Mouse (Mus musculus) heart, adult 11 months (tissue): ENCODE data around the gene Nrros.
"Not testable (repeated sequence)": the region's sequence is repeated elsewhere in the genome, so short reads cannot be mapped to it uniquely, and the experiment has no call there.

Experiments used
- DNase-seq: peaks from one replicate; pipeline ENCODE4 v3.0.0; 2022

Gene Nrros

DNA sequence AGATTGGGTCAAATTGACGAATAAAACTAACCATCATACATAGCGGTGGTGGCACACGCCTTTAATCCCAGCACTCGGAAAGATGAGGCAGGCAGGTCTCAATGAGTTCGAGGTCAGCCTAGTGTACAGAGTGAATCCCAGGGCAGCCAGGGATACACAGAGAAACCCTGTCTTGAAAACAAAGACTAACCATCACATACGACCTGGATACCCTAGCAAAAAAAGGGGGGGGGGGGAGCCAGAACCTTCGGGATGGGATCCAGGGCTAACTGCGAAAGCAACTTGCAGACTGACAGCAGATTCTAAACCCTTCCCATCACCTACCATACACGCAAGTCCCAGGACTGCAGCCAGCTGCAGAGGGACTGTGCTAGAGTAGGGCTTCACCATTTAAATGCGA is 51.0 kb downstream of the Nrros start:
- DNase-seq = peak; percentile 86

DNA sequence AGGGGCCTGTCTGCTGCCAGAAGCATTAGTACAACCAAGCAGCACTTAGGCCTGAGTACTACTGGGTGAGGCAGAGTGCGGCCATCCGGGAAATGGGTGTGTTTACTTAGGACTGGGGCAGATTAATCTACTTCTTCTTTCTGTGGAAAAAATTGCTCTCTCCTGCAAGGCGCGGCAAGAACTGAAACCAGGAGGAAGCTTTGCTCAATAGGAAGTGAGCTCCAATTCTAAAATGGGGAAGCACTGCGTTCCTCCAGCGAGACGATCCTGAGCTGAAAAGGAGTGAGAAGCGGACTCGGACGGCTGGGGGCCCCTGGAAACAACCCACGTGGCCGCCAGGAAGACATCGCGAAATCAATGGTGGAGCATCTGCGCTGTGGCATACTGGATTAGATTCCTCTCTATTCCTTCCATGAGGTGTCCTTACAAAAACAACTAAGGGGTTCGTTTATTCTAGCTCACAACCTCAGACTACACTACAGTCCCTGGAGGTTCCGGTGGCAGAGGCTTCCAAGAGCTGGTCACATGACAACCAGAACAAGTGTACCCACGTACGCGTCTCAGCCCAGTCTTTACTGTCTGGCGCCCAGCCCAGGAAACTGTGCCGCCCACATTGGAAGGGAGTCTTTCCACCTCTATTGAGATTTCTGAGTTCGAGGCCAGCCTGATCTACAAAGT is 51.7 kb downstream of the Nrros start:
- DNase-seq = peak; percentile 98

DNA sequence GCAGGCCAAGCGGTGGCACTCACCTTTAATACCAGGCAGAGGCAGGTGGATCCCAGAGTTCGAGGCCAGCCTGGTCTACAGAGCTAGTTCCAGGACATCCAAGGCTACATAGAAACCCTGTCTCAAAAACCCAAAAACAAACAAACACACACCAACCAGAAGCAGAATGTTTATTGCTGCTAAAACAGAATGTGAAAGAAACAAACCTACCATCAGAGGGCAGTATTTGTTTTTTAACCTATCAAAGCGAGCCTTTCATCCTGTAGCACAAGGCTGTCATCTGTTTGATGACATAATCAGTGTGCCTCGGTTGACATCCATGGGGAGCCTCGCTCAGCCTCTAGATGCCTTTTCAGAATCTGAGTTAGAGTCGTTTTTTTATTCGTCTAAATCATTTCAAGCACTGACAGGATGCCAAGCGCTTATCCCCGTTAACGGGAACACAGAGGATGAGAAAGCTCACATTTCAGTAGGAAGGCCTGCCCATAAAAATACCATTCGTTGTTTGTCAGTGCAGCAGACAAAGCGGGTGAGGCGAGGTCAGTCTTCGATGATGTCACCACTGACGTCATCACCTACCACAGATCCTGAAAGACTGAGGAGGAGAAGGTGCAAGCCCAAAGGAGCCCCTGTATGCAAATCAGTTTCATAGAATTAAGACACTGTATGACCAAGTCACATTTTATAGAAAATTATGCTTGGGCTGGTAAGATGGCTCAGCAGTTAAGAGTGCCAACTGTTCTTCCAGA is 54.3 kb downstream of the Nrros start:
- DNase-seq = peak; percentile 76

DNA sequence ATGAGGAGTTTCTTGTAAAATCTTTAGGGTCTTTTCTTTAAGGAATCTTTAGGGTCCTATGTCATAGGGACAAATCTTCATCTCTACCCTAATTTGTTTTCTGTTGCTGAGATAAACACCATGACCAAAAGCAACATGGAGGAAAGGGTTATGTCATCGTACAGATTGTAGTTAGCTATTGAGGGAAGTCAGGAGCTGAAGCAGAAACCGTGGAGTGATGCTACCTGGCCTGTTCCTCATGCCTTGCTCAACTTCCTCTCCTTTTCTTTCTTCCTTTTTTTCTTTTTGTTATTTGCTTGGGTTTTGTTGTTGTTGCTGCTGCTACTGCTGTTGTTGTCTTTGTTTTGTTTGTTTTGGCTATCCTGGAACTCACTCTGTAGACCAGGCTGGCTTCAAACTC is 56.8 kb downstream of the Nrros start:
- no peak for DNase-seq

DNA sequence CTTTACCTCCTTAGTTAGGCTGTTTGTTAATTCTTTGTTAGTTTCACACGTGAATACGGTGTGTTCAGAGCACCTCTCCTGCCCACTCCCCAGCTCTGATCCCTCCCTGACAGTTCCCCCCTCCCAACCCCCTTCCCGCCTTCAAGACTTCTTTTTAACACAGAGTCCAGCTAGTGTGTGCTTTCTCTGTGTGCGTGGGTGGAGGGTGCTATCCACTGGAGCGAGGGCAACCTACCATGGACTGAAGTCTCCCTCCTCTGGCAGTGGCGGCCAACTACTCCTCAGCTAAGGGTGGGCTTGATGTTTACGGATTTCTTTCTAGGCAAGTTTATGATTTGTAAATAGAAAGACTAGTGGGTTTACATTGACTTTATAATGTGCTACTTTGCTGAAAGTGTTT is 57.2 kb downstream of the Nrros start:
- DNase-seq = no peak

DNA sequence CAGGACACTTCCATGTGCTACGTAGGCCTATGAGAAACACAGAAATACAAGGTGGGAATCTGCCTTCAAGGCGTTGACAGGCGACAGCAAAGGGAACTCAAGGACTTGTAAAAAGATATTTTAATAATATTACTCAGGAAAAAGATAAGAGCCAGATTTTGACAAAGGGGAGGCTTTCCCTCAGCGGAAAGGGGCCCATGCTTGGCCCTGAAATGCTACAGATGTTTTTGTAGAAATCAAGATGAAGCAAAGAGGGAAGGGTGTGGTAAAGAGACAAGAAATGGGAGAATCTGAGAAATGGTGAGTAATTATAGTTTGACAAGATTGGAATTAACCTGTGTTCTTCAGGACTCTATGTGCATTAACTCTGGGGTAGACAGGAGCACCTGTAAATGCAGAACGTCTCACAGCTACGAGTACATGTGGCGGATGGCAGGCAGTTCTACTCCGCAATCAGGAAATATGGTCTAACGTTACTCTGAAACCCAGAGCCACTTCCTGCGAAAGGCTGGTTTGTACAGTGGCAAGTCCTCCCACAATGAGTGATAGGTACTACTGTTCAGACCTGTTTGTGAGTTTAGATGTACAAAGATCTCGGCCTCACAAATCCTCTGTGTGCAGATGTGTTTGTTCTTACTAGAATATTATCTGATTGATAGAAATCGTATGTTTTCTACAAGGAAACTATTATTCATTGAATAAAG is 57.9 kb downstream of the Nrros start:
- no peak for DNase-seq

DNA sequence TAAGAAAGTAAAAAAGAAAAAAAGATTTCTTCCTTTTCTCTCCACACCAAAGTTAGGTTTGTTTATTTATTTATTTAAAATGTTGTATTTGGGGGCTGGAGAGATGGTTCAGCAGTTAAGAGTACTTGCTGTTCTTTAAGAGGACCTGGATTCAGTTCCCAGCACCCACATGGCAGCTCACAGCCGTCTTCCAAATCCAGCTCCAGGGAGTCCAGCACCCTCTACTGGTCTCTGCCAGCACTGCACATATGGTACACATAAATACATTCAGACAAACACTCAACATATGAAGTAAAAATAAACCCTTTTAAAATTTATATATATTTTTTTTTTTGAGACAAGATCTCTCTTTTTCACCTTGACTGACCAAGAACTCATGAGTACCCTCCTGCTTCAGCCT is 59.7 kb downstream of the Nrros start:
- DNase-seq = no peak

DNA sequence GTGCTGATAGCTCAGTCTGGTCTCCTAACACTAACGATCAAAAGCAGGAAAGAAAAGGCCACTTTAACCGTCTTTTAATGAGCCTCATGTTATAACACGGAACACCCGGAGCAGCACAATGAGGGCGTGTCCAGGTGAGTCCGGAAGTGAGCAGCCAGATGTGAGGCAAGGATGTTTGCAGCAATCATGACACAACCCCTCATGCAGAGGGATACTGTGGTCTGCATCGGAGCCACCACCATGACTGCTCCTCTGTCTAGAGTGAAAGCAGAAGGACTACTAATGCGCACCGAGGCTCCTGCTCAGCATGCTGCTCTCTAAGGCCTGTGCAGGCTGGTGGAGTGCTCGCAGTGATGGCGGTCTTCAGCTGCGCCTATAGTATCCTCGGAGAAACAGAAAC is 63.1 kb downstream of the Nrros start:
- no peak for DNase-seq

DNA sequence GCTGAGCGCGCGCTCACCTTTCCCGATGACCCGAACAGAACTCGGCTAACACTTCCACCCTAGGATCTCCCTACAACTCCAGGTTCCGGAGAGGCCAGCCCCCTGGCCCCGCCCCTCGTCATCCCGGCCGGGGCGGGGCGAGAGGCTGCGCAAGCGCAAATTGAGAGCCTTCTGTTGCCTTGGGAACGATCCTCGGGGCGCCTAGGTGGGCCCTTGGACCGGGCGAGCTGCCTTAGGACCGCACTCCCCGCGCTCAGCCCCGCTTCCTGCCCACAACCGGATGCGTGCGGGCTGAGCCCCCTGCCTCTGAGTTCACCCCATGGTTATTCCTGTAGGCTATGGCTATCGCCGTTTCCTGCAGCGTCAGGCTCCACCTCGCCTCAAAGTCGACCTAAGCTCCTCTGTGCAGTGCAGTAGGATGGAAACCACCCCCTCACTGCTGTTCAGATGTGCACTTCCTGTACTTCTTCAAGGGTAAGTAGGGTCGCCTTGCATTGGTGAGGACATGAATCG is 65.7 kb downstream of the Nrros start, which contains the start of the genes Pigx and Cep19:
Gene Pigx, minus strand, starts transcription at position 103 of the 513 bp plus-strand sequence.
Gene Cep19, plus strand, starts transcription at position 163 of the 513 bp plus-strand sequence.
- peak; percentile 100 for DNase-seq

DNA sequence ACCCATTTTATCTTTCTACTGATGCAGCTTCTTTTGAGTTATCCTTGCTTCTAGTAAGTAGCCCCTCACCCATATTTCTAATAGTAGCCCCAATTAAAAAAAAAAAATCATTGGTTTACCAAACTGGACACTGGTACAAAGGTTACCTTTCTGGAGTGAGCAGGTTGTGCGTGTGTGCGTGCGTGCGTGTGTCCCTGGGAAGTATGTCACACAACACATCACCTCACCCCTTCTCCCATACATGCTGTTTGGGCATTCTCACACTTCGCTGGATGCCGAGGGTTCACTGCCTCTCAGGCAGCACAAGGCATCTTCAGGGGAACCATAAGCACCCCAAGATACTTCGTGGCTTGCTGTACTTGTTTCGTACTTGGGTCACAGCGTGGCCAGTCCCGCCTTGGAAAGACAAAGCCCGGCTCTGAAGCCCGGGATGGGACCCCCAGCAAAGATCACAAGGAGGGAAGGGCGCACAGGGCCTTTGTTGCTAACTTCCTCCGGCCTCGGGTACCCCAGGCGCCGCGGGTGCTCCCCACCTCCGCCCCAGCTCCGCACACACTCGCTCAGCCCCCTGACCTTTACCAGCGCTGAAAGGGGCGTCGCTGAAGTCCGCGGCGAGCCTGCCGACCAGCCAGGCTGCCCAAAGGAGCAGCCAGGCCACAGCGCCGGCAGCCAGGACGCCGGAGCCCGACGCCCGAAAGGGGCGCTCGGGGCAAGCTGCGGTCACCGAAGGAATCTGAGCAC is 66.3 kb downstream of the Nrros start:
- DNase-seq = peak; percentile 36

DNA sequence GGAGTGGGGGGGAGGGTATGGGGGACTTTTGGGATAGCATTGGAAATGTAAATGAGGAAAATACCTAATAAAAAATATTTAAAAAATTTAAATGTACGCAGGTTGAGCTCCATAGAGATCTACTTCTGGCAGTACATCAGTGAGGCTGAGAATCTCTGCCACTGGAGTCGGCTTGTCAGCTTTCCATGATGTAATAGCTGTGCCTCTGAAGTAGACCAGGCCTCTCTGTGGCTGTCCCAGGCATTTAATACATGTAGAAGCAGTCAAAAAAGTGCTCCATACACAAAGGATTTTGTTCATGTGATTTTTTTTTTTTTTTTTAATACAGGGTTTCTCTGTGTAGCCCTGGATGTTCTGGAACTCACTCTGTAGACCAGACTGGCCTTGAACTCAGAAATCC is 67.6 kb downstream of the Nrros start:
- DNase-seq = not testable (repeated sequence)
